Mouse (Mus musculus) urinary bladder, postnatal 36 days (tissue): ENCODE measurements around the gene Gm3233.
"Not testable (repeated sequence)": the region's sequence is repeated elsewhere in the genome, so short reads cannot be mapped to it uniquely, and the experiment has no call there.

Experiments
- DNase-seq, 2 experiments: peaks; one replicate each; pipeline ENCODE4 v3.0.0; 2022; ENCODE audit warnings: low spot score in 2 of 2, mixed read lengths in 1 of 2

Gm3233 gene

DNA sequence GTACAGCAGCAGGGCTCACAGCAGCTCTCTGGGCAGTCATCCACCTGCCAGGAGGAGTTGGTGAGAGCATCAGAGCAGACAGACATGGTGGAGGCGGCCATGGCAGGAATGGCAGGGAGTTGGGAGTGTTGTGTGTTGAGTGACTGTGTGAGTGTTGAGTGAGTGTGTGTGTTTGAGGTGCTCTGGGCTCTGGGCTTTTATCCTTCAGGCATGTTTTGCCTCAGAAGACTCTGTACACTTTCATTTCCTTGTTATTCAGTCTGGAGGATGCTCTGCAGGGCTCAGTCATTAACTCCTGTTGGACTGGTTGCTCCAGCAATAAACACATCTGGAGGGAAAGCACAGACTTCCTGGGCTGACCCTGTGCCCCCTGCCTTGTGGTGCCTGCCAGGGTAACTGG is at the start of gene Gm3233:
Gm3233 (minus strand) TSS at position 101 of the 400 bp plus-strand sequence.
- not testable (repeated sequence) for DNase-seq

DNA sequence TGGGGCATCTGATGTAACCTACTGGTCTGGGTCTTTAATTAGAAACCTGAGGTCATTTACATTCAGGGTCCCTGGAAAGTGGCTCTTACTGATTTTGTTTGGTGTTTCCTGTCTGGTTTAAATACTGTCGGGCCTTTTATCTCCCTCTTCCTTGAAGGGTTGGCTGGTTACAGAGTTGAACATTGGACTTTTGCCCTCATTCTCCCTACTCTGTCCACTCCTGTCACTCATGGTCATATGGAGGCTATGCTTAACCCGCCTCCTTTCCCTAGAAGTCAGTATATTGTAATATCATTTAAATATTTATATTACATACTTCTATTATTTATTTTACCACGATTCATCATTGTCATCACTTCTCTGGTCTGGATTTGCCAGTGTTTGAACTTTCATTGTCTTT is 44.6 kb upstream of the Gm3233 start:
- no peak for DNase-seq

DNA sequence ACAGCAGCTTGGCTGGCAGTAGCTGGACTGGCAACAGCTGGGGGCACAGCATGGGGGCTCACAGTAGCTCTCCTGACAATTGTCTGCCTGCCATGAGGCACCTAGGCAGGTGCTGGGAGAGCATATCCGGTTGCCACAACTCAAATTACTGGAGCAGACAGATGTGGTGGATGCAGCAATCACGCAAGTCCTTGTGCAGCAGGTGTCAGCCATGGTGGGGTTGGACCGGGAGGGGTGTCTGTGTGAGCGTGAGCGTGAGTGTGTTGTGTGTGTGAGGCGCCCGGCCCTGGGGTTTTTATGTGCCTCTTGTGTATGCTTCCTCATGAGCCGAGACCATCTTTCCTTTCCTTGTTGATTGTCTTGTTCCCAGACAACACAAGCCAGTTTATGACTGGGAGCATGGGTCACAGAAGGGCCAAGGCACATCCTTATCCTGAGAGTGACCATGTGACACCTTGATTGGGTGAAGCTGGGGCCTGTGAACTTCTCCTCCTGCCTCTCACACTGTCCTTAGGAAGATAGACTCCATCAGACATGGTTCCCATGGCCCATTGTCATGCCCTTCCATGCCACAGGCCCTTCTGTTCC is 39.5 kb upstream of the Gm3233 start, which contains the start of gene Gm19668:
Gm19668 (minus strand) TSS at position 213 of the 588 bp plus-strand sequence.
- no peak for DNase-seq

DNA sequence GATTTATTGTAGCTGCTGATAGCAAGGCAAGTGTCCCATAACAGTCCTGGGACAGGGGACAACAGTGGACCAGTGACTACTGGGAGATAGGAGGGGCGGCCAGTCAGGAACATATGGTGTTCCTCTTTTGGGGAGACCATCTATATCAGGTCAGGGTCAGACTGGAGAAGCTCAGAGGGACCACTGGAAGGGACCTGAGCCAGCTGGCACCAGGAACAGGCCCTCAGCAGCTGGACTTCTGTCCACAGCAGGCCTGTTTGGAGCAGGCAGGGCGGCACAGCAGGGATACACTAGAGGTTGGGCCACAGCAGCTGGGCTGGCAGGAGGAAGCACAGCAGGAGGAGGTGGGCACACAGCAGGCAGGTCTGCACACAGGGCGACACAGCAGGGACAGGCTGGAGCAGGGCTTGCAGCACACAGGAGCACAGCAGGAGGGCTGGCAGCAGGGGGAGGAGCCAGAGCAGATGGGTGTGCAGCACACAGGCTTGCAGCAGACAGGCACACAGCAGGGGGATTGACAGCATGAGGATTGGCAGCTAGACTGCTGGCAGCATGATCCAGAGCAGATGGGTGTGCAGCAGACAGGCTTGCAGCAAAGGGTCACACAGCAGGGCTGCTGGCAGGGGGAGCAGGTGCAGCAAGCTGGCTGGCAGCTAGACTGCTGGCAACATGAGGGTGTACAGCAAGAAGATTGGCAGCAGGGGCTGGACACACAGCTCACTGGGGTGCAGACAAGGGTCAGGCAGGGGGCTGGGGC is 38.9 kb upstream of the Gm3233 start:
- not testable (repeated sequence) for DNase-seq

DNA sequence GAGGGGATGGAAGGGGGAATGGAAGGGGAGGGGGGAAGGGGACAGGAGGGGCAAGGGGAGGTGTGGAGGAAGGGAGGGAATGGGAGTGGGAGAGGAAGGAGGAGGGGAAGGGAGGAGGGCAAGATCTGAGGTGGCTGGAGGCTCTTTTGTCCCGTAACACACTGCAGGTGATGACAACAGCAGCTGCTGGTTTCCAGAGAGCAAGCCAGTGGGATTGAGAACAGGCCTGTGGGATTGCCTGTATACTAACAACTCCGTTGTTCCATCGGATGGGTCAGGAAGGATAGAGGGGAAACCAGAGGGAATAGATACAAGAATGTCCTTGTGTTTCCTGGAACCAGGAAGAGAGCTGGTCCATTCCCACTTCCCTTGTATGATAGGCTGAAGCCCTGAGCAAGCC is 38.2 kb upstream of the Gm3233 start:
- DNase-seq, result no peak

DNA sequence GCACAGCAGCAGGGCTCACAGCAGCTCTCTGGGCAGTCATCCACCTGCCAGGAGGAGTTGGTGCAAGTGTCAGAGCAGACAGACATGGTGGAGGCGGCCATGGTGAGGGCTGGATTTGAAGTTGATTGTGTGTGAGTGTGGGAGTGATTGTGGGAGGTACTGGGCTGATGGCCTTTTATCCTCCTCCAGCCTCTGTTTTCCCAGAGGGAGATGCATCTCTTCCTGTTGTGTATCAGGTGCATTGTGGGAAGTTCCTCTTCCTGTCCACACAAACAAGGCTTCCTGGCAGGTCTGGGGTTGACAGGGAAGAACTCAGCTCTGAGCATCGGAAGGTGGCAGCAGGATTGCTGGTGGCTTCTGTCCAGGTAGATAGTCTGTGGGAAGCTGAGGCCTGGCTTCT is 35.5 kb upstream of the Gm3233 start, which contains the start of gene Gm9639:
Gm9639 (minus strand) TSS at position 101 of the 400 bp plus-strand sequence.
- DNase-seq, result no peak

DNA sequence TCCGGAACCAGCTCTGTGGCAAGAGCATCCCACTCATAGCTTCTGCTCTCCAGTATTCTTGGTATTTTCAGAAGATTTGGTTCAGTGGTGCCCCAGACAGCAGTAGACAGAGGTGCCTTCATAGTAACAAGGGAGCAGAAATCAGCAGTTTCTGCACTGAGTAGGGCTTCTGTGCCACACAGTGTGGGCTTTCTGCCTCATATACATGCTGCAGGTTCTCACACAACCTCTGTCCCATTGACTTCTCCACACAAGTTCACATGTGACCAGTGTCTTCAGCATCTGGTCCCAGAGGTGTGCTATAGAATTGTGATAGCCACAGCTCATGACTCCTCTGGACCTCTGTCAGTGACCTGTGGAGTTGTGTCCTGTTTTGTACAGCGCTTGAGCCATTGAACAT is 29.1 kb upstream of the Gm3233 start:
- DNase-seq, result no peak

DNA sequence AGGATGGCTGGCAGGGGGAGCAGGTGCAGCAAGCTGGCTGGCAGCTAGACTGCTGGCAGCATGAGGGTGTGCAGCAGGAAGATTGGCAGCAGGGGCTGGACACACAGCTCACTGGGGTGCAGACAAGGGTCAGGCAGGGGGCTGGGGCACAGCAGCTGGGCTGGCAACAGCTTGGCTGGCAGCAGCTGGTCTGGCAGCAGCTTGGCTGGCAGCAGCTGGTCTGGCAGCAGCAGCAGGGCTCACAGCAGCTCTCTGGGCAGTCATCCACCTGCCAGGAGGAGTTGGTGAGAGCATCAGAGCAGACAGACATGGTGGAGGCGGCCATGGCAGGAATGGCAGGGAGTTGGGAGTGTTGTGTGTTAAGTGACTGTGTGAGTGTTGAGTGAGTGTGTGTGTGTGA is 28.4 kb upstream of the Gm3233 start, which contains the start of gene Gm7137:
Gm7137 (minus strand) TSS at position 325 of the 400 bp plus-strand sequence.
- DNase-seq, result not testable (repeated sequence)

DNA sequence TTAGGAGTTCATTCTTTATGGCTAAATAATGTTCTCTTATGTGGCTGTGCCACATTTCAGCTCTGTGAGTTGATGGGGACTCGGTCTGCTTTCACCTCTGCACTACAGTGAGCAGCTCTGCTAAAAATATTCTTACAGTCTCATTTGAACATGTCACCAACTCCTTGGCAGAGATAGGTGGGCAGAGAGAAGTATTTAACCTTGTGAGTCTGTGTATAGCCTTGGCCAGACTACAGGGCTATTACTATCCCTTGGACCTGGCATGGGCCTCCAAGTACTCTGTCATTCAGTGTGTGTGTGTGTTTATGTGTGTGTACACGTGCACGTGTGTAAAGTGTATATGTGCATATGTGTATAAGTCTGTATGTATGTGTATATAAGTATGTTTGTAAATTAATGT is 23.9 kb upstream of the Gm3233 start:
- not testable (repeated sequence) for DNase-seq

DNA sequence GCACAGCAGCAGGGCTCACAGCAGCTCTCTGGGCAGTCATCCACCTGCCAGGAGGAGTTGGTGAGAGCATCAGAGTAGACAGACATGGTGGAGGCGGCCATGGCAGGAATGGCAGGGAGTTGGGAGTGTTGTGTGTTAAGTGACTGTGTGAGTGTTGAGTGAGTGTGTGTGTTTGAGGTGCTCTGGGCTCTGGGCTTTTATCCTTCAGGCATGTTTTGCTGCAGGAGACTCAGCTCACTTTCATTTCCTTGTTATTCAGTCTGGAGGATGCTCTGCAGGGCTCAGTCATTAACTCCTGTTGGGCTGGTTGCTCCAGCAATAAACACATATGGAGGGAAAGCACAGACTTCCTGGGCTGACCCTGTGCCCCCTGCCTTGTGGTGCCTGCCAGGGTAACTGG is 23.0 kb upstream of the Gm3233 start, which contains the start of gene Gm3250:
Gm3250 (minus strand) TSS at position 101 of the 400 bp plus-strand sequence.
- not testable (repeated sequence) for DNase-seq

DNA sequence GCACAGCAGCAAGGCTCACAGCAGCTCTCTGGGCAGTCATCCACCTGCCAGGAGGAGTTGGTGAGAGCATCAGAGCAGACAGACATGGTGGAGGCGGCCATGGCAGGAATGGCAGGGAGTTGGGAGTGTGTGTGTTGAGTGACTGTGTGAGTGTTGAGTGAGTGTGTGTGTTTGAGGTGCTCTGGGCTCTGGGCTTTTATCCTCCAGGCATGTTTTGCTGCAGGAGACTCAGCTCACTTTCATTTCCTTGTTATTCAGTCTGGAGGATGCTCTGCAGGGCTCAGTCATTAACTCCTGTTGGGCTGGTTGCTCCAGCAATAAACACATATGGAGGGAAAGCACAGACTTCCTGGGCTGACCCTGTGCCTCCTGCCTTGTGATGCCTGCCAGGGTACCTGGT is 17.4 kb upstream of the Gm3233 start, which contains the start of gene Gm7138:
Gm7138 (minus strand) TSS at position 101 of the 400 bp plus-strand sequence.
- not testable (repeated sequence) for DNase-seq

DNA sequence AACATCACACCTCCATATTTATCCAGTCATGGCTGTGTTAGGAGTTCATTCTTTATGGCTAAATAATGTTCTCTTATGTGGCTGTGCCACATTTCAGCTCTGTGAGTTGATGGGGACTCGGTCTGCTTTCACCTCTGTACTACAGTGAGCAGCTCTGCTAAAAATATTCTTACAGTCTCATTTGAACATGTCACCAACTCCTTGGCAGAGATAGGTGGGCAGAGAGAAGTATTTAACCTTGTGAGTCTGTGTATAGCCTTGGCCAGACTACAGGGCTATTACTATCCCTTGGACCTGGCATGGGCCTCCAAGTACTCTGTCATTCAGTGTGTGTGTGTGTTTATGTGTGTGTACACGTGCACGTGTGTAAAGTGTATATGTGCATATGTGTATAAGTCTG is 12.7 kb upstream of the Gm3233 start:
- not testable (repeated sequence) for DNase-seq

DNA sequence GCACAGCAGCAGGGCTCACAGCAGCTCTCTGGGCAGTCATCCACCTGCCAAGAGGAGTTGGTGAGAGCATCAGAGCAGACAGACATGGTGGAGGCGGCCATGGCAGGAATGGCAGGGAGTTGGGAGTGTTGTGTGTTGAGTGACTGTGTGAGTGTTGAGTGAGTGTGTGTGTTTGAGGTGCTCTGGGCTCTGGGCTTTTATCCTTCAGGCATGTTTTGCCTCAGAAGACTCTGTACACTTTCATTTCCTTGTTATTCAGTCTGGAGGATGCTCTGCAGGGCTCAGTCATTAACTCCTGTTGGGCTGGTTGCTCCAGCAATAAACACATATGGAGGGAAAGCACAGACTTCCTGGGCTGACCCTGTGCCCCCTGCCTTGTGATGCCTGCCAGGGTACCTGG is 11.7 kb upstream of the Gm3233 start, which contains the start of gene Gm3238:
Gm3238 (minus strand) TSS at position 101 of the 400 bp plus-strand sequence.
- not testable (repeated sequence) for DNase-seq

DNA sequence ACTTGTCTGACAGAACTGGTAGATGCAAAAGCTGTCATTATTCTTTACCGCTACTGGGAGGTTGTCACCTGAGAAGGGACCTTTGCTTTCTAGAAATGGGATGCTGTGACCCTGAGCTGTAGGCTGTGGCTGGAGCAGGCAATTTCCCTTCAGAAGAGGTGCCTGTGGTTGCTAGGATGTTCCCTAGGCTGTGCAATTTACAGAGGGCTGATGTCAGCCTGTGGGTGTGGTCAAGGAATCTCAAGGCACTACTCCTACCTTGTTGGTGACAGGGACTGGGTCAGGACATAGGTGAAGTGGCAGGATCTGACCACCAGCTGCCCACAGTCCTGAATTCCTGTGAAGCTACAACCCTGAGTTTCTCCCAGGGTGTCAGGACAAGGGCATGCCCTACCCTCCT is 10.2 kb upstream of the Gm3233 start:
- no peak for DNase-seq

DNA sequence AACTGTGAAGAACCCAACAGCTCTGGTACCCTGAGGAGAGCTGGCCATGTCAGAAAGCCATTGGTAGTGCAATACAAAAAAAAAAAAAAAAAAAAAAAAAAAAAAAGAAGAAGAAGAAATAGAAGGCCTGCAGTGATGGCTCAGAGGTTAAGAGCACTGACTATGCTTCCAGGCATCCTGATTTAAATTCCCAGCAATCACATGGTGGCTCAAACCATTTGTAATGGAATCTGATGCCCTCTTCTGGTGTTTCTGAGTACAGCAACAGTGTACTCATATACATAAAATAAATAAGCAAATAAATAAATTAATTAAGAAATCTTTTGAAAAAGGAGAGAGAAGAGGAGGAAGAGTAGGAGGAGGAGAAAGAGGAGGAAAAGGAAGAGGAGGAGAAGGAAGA is 6.0 kb downstream of the Gm3233 start:
- no peak for DNase-seq

DNA sequence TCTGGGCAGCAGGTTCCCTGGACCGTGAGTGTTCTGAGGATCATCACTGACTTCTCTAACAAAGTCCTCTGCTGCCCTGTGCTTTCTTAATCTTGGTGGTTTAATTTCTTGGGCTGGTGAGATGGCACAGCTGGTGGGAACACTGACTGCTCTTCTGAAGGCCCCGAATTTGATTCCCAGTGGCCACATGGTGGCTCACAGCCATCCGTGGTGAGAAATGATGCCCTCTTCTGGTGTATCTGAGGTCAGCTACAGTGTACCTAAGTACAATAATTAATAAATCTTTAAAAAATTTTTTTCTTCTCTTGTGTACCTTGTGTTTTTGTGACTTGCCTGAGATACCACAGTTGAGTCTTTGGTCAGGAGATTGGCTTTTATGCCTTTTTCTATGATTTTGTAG is 7.2 kb downstream of the Gm3233 start:
- not testable (repeated sequence) for DNase-seq

DNA sequence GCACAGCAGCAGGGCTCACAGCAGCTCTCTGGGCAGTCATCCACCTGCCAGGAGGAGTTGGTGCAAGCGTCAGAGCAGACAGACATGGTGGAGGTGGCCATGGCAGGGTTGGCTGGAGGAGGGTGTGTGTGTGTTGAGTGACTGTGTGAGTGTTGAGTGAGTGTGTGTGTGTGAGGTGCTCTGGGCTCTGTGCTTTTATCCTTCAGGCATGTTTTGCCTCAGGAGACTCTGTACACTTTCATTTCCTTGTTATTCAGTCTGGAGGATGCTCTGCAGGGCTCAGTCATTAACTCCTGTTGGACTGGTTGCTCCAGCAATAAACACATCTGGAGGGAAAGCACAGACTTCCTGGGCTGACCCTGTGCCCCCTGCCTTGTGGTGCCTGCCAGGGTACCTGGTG is 8.2 kb downstream of the Gm3233 start, which contains the start of gene Gm9736:
Gm9736 (minus strand) TSS at position 101 of the 400 bp plus-strand sequence.
- not testable (repeated sequence) for DNase-seq

DNA sequence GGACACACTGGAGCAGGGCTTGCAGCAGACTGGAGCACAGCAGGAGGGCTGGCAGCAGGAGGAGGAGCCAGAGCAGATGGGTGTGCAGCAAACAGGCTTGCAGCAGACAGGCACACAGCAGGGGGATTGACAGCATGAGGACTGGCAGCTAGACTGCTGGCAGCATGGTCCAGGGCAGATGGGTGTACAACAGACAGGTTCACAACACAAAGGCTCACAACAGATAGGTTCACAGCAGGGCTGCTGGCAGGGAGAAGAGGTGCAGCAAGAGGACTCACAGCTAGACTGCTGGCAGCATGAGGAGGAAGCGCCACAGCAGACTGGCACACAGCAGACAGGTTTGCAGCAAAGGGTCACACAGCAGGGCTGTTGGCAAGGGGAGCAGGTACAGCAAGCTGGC is 8.8 kb downstream of the Gm3233 start:
- DNase-seq, result not testable (repeated sequence)

DNA sequence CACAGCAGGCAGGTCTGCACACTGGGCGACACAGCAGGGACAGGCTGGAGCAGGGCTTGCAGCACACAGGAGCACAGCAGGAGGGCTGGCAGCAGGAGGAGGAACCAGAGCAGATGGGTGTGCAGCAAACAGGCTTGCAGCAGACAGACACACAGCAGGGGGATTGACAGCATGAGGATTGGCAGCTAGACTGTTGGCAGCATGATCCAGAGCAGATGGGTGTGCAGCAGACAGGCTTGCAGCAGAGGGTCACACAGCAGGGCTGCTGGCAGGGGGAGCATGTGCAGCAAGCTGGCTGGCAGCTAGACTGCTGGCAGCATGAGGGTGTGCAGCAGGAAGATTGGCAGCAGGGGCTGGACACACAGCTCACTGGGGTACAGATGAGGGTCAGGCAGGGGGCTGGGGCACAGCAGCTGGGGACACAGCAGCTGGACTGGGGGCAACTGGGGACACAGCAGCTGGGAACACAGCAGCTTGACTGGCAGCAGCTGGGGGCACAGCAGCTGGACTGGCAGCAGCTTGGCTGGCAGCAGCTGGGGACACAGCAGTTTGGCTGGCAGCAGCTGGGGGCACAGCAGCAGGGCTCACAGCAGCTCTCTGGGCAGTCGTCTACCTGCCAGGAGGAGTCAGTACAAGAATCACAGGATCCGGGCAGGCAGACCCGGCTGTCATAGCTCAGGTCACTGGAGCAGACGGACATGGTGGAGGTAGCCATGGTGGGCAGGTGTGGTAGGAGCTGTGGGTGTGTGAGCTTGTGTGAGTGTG is 17.4 kb downstream of the Gm3233 start, which contains the start of gene Gm18596:
Gm18596 (minus strand) TSS at position 715 of the 765 bp plus-strand sequence.
- DNase-seq, result not testable (repeated sequence)

DNA sequence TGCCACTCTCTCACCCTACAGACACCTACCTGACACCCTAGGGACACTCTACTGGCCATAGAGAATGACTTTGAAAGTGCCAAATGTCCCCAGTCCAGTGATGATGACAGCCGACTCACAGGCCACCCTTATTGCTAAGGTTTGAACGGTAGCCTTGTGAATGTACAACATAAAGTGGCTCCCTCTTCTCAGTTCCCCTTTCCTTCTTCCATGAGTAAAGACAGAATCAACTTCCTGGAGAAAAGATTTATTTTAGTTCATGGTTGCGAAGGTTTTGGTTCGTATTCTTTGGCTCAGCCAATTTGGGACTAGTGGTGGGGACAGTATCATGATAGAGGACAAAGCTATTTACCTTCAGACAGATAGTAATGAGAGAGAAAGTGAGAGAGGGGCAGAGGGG is 20.6 kb downstream of the Gm3233 start:
- DNase-seq, result no peak

DNA sequence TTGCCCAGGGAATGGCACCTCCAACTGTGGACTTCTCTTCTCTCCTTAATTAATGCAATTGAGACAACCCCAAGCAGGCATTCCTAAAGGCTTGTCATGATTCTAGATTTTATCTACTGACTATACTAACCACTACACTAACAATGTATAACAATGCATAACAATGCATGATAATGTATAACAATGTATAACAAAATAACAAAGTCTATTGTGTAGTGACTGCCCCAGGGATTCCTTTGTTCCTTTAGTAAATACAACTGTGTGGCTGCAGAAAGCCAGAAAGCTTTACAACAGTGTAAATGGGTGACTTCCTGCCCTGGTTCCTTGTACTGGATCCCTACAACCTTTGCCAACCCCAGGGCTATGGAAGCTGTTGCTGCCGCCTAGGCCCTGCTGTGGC is 23.6 kb downstream of the Gm3233 start:
- DNase-seq, result no peak

DNA sequence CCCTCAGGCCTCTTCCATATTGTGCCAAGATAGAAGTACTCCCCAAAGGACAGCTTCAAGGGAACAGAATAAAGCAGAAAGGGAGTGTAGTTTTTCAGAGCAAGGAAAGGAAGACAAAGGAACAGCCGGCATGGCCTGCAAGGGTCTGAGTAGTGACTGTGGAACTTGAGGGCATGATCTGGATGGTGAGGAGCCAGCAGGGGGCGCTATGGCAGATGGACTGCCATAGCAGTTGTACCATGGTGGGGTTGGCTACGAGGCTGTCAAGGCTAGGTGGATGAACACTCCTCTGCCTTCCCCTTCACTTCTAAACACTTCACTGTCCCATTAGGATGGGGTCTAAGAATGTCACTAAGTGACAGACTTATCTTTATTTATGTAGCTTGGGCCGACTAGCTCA is 30.2 kb downstream of the Gm3233 start:
- no peak for DNase-seq
